Comparison of ENCODE assay signal across 13 mouse cellular contexts in the genomic region with DNA sequence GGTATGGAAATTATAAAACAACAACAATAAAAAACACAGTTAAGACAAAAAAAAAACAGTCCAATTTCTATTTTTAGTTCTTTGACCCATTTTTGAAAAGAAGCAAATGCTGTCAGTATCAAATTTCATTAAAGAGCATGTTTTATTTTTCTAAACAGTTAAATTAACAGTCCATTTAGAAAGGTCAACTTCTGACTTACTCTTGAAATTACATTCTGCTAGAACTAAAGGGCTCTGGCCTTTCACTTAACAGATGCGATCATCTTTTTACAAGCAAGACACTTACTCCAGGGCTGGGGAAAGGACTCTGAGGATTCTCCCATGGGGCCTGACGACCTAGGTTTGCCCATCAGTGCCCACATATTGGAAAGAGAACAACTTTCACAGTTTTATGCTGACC.
"Had no signal": no experiment of that assay in that cellular context is flagged by ENCODE, and none has a peak within 500 bp of the region (broad histone marks: within the 10 kb centered on the region; RNA-seq: fewer than 3 reads in every experiment).

No protein-coding gene starts in this region.

- H3K27ac ChIP-seq: left cerebral cortex, adult 2 months; limb, embryonic 10.5 days; liver, embryonic 15.5 days; neural tube, embryonic 12.5 days had no signal

- H3K4me2 ChIP-seq: liver, embryonic 11.5 days; liver, embryonic 15.5 days; neural tube, embryonic 12.5 days had no signal

- DNase-seq: kidney, adult 11 months; kidney, postnatal 14 days; lung, postnatal 14 days; midbrain, embryonic 14.5 days; retina, postnatal 1 day; right cerebral cortex, postnatal 4 days; spleen, adult 18-20 months; thymus, postnatal 4 days had no signal

- H3K9me3 ChIP-seq: limb, embryonic 10.5 days; liver, embryonic 15.5 days; neural tube, embryonic 12.5 days had no signal

- H3K9ac ChIP-seq: liver, embryonic 15.5 days; neural tube, embryonic 12.5 days had no signal

- H3K4me3 ChIP-seq: left cerebral cortex, adult 2 months; limb, embryonic 10.5 days; liver, embryonic 15.5 days; neural tube, embryonic 12.5 days had no signal

- H3K36me3 ChIP-seq: limb, embryonic 10.5 days; liver, embryonic 15.5 days; neural tube, embryonic 12.5 days had no signal

- H3K4me1 ChIP-seq: limb, embryonic 10.5 days; liver, embryonic 15.5 days; neural tube, embryonic 12.5 days had no signal

- H3K27me3 ChIP-seq: liver, embryonic 15.5 days; neural tube, embryonic 12.5 days had no signal
